Mouse (Mus musculus) intestine, embryonic 14.5 days (tissue): ENCODE measurements around the gene Thsd7b. TPM values are rescaled to one million over a fixed set of nuclear protein-coding genes. Genes with fewer than 3 reads are reported as not detected.
"Not testable (repeated sequence)": the region's sequence is repeated elsewhere in the genome, so short reads cannot be mapped to it uniquely, and the experiment has no call there.

Experiments used
- ATAC-seq: fragments of 200-750 bp; cut with Nextera tagmentation; replicated peaks from 2 replicates; pipeline ENCODE4 v1.8.0; 2017; ENCODE audit warnings: low read depth, moderate number of reproducible peaks, moderate TSS enrichment, moderate library complexity; ENCODE audit not compliant: low FRiP score, low TSS enrichment
- DNase-seq: peaks from one replicate; pipeline ENCODE4 v3.0.0-alpha.2; 2018; ENCODE audit warnings: low spot score
- H3K27ac ChIP-seq: fragments of 300-500 bp; sonication (generic); 2 replicates; pipeline ENCODE4 v1.5.1; 2014; ENCODE audit warnings: low read depth, mild to moderate bottlenecking, control low read depth
- H3K27me3 ChIP-seq: fragments of 300-500 bp; sonication (generic); replicated peaks from 2 replicates; pipeline ENCODE4 v1.6.1; 2014; ENCODE audit warnings: low read length, control low read depth; ENCODE audit not compliant: control insufficient read depth, insufficient read depth
- H3K36me3 ChIP-seq: fragments of 300-500 bp; sonication (generic); 2 replicates; pipeline ENCODE4 v1.6.1; 2014; ENCODE audit warnings: low read length, control low read depth; ENCODE audit not compliant: control insufficient read depth, insufficient read depth
- H3K4me1 ChIP-seq: fragments of 300-500 bp; sonication (generic); replicated peaks from 2 replicates; pipeline ENCODE4 v1.6.1; 2014; ENCODE audit warnings: low read length, control low read depth, mixed read lengths; ENCODE audit not compliant: control insufficient read depth, insufficient read depth
- H3K4me2 ChIP-seq: fragments of 300-500 bp; sonication (generic); 2 replicates; pipeline ENCODE4 v1.6.1; 2014; ENCODE audit warnings: low read length
- H3K4me3 ChIP-seq: fragments of 300-500 bp; sonication (generic); 2 replicates; pipeline ENCODE4 v1.5.1; 2014; ENCODE audit warnings: low read depth, low read length, control low read depth, mixed read lengths
- H3K9ac ChIP-seq: fragments of 300-500 bp; sonication (generic); 2 replicates; pipeline ENCODE4 v1.6.1; 2014; ENCODE audit warnings: mild to moderate bottlenecking, low read length
- H3K9me3 ChIP-seq: fragments of 300-500 bp; sonication (generic); 2 replicates; pipeline ENCODE4 v1.6.1; 2016; ENCODE audit warnings: low read length, control low read depth; ENCODE audit not compliant: control insufficient read depth
- WGBS: fragments of 180-500 bp; shearing (Covaris S2); extraction: QIAGEN DNeasy Blood & Tissue Kit; methylation state at CpG from one replicate; pipeline ENCODE4 v1.1.7; 2014; 5-methylcytosine and 5-hydroxymethylcytosine counted together
- polyA plus RNA-seq: library from polyadenylated mRNA; unstranded; fragments of >200 nt; fragmentation: Nextera tagmentation; extraction: Ambion mirVana; gene quantifications from 2 replicates; pipeline ENCODE4 v1.2.1, GENCODE M21; 2014

Gene Thsd7b
- polyA plus RNA-seq, 1 experiment from 2014 or later = 1.0 TPM

DNA sequence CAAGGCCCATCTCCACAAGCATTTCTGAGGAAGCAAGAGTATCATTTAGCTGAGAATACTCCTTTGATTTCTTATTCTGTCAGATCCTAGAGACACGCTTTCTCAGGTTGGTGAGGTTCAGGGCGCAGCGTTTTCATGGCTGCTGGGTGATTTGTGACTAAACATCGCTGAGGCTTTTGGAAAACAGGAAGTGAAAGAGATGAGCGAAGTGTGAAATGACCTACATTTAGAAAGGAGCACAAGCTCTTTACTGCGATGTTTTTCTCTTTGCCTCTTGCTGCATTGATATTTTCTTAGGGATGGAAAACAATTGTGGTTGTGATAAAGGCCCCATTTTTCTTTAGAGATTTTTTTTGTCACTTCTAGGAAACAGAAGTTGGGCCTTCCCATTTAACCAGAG is 351.4 kb downstream of the Thsd7b start:
- Histone ChIP-seq H3K36me3 (no peaks in the 10 kb centered on the region), H3K4me3 (no peak overlapping the region), H3K4me2 (no peak overlapping the region), H3K9ac (no peak overlapping the region), H3K9me3 (no peaks in the 10 kb centered on the region), H3K4me1 (no peaks in the 10 kb centered on the region), H3K27ac (no peak overlapping the region), H3K27me3 (no peaks in the 10 kb centered on the region)
- no peak for DNase-seq
- 75% methylated on average over 6 of the region's 6 CpGs for WGBS
- ATAC-seq = no peak

DNA sequence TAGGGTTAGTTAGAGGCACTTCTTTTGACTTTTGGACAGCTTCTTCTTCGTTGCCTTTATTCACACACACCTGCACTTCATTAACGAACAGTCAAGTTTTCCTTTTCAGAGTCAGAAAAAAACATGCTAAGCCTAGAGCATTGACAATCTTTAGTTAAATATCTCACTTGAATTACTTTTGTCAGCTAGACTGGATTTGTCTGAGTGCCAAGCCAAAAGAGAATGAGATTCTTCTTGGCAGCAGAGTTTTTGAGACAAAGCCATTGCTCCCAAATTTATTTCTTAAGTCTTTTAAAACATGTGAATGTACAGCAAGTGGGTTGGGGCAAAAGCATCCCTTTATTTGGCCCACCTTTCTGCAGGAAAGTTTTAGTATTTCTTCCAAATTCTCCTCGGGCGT is 362.0 kb downstream of the Thsd7b start:
- Histone ChIP-seq H3K4me2 (no peak overlapping the region), H3K27ac (no peak overlapping the region), H3K27me3 (no peaks in the 10 kb centered on the region), H3K4me1 (no peaks in the 10 kb centered on the region), H3K4me3 (no peak overlapping the region), H3K36me3 (no peaks in the 10 kb centered on the region), H3K9me3 (no peaks in the 10 kb centered on the region), H3K9ac (no peak overlapping the region)
- ATAC-seq = no peak
- 85% methylated on average over 4 of the region's 4 CpGs for WGBS
- DNase-seq = no peak

DNA sequence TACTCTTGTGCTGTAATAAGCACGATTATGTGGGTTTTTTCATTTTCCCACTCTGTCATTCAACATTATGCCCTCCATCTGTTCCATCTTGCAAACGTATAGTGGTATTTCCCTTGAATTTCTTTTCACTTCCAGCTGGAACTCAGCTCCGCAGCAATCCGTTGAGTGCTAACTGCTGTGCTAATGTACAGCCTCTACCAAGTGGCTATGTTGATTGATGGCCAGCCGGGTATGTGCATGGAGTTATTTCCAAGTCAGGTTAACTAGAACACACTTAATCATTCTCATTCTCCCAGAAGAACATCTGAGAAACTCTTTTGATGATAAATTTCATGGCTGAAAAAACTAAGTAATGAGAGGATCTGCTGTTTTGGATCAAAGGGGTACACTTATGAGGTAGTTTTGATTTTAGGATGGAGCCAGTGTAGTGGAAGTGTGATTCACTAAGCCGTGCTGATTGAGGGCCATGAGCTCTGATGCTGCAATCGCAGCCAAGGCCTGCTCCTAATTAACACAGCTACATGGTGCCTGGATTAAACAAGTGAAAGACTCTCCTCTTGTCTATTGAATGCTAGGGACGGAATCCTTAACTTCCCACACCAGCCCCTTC is 371.3 kb downstream of the Thsd7b start:
- no peak for DNase-seq
- Histone ChIP-seq H3K4me3 (no peak overlapping the region), H3K27me3 (no peaks in the 10 kb centered on the region), H3K9ac (no peak overlapping the region), H3K4me2 (no peak overlapping the region), H3K9me3 (no peaks in the 10 kb centered on the region), H3K27ac (no peak overlapping the region), H3K4me1 (no peaks in the 10 kb centered on the region), H3K36me3 (no peaks in the 10 kb centered on the region)
- ATAC-seq = no peak
- WGBS = 80% methylated on average over 8 of the region's 8 CpGs

DNA sequence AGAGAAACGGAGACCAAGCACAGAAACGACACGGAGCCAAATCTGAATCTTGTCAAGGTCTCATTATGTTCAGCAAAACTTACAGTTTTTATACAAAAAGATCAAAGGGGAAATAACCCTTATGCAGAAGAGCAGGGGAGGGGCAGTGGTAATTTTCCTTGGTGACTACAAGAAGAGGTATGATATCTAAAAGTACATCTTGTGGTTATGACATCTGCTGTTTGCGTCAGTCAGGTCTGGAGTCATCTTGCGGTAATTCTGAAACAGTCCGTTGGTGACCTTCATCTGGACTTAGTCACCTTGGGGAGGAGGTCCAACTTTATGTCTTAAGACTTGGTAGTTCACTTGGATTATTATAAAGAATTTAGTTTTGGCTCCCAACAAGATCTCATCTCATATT is 378.3 kb downstream of the Thsd7b start:
- ATAC-seq, H3K36me3 ChIP-seq, H3K9me3 ChIP-seq, DNase-seq, H3K4me1 ChIP-seq, H3K4me2 ChIP-seq, H3K4me3 ChIP-seq, H3K27ac ChIP-seq, H3K9ac ChIP-seq, H3K27me3 ChIP-seq: not testable (repeated sequence)
- 89% methylated on average over 6 of the region's 6 CpGs for WGBS

DNA sequence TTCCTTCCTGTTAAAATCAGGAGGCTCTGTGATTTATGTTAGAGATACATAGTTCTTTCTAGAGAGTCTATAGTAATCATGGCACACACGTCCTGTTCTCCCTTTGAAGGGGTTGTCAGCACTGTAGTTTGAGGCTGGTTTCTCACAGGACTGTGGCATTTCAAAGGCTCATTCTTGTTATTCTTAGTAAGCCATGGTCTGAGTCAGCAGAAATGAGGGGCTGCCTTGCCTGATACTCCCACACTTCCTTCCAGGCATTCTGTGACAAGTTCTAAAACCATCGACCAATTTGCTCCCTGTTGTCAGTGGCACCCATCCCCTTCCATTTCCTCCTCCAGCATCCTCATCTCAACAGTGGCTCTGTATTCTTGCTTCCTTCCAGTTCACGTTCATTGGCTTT is 384.9 kb downstream of the Thsd7b start:
- H3K4me3 ChIP-seq = no peak overlapping the region
- no peaks in the 10 kb centered on the region for H3K9me3 ChIP-seq
- no peak overlapping the region for H3K27ac ChIP-seq
- 43% methylated on average over 3 of the region's 3 CpGs for WGBS
- no peaks in the 10 kb centered on the region for H3K36me3 ChIP-seq
- H3K9ac ChIP-seq = no peak overlapping the region
- no peaks in the 10 kb centered on the region for H3K4me1 ChIP-seq
- ATAC-seq (no peak), DNase-seq (no peak)
- no peaks in the 10 kb centered on the region for H3K27me3 ChIP-seq
- no peak overlapping the region for H3K4me2 ChIP-seq

DNA sequence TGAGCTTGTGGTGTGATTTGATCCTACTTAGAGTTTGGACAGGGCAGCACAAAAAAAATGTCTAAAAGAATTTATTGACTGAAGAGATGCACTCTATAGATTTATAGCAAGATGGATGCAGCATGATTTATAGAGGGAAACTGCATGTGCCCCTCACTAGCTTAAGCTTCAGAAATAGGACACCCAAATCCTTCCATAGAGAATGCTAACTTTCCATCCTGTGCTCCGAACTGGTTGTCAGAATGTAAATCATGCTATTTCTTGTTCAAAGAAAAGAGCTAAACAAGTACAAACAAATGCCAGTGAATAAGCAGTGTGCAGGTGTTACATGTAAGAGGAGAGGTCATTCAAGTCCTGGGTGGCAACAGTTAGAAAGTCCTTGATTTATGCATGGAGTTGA is 402.8 kb downstream of the Thsd7b start:
- Histone ChIP-seq H3K9ac (no peak overlapping the region), H3K27me3 (no peaks in the 10 kb centered on the region), H3K9me3 (no peaks in the 10 kb centered on the region), H3K4me1 (no peaks in the 10 kb centered on the region), H3K4me3 (no peak overlapping the region), H3K36me3 (no peaks in the 10 kb centered on the region), H3K4me2 (no peak overlapping the region), H3K27ac (no peak overlapping the region)
- no peak for DNase-seq
- ATAC-seq = no peak
- WGBS = 50% methylated on average over 1 of the region's 1 CpGs

DNA sequence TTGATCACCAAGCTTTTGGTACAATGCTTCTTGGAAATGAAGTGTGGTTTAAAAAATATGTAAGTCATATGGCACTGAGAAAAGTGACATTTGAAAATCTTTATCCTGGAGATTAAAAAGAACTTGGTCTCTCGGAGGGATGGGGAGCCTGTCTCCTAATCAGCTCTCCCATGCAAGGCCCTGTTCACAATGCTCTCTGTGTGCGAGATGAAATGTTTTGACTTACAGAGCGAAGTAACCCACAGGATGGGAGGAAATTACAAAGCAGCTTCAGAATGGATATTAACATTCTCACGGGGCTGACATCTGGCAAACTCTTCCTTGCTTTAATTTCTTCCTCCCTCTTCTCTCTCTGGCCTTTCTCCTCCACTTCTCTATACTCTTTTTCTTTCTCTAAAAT is 405.7 kb downstream of the Thsd7b start:
- Histone ChIP-seq H3K27me3 (no peaks in the 10 kb centered on the region), H3K4me1 (no peaks in the 10 kb centered on the region), H3K9ac (no peak overlapping the region), H3K9me3 (no peaks in the 10 kb centered on the region), H3K4me2 (no peak overlapping the region), H3K36me3 (no peaks in the 10 kb centered on the region), H3K27ac (no peak overlapping the region), H3K4me3 (no peak overlapping the region)
- WGBS = 45% methylated on average over 4 of the region's 4 CpGs
- DNase-seq = no peak
- no peak for ATAC-seq

DNA sequence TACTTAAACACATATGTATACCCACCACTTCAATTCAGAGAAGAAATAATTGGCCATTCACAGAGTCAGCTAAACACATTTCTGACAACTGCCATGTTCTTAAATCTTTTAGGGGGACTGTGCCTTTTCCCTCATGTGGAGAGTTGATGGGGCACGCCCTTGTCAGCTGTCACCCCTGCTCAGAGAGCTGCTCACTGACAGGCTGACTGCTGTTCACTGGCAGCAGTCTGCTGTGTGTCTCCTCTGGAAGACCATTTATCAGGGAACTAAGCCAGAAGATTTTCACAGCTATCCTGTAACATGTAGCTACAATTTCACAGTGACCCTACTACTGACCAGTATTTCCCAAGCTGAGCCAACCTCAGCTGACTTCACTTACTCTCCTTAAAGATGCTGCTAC is 432.6 kb downstream of the Thsd7b start:
- no peak overlapping the region for H3K4me3 ChIP-seq

DNA sequence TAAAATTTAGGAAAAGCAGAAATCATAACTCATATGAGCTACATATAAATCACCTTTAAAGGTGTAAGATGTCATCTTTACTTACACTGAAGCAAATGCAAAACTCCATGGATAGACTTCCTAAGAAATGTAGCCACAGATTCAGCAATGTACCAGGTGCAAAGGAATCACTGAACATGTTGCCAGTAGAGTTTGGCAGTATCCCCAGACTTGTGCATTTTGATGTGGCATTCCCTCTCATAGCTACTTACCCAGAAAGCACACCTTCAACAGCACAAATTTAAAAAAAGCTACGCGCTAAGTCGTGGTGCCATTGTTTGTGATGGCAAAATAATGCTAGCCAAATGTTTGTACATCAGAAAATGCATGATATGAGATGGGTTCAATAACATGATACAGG is 439.6 kb downstream of the Thsd7b start:
- H3K4me2 ChIP-seq = no peak overlapping the region
- no peak overlapping the region for H3K9ac ChIP-seq
- H3K9me3 ChIP-seq = no peaks in the 10 kb centered on the region
- H3K36me3 ChIP-seq = no peaks in the 10 kb centered on the region
- H3K4me1 ChIP-seq = no peaks in the 10 kb centered on the region
- DNase-seq (no peak), ATAC-seq (no peak)
- H3K4me3 ChIP-seq = no peak overlapping the region
- WGBS = 89% methylated on average over 3 of the region's 3 CpGs
- H3K27ac ChIP-seq = no peak overlapping the region
- H3K27me3 ChIP-seq = no peaks in the 10 kb centered on the region

More for the DNA sequence above, 432.6 kb downstream of the Thsd7b start:
- no peaks in the 10 kb centered on the region for H3K9me3 ChIP-seq
- no peak overlapping the region for H3K27ac ChIP-seq
- ATAC-seq = no peak
- H3K9ac ChIP-seq = no peak overlapping the region
- 81% methylated on average over 1 of the region's 1 CpGs for WGBS
- no peak overlapping the region for H3K4me2 ChIP-seq
- no peaks in the 10 kb centered on the region for H3K27me3 ChIP-seq
- DNase-seq = no peak
- no peaks in the 10 kb centered on the region for H3K4me1 ChIP-seq
- no peaks in the 10 kb centered on the region for H3K36me3 ChIP-seq
